Mouse (Mus musculus) bone marrow, adult 2 months (tissue): ENCODE measurements at regions not wholly inside any gene's neighbourhood (a gene's known extent, or its start where the extent isn't known, plus 50 kb on each side); places are given as distances from the start of the nearest gene placed in this dataset.

Experiments used
- CTCF ChIP-seq: fragments of 200-500 bp; IDR thresholded peaks from 2 replicates; pipeline ENCODE4 v1.5.1; 2011; ENCODE audit warnings: low read length, control low read depth; ENCODE audit not compliant: control insufficient read depth, insufficient read depth
- POLR2A ChIP-seq: fragments of 200-500 bp; IDR thresholded peaks from 2 replicates; pipeline ENCODE4 v1.6.1; 2011; ENCODE audit warnings: low read depth, mild to moderate bottlenecking, control low read depth, low read length, borderline replicate concordance; ENCODE audit not compliant: control insufficient read depth

- no peak for TF ChIP-seq CTCF
- TF ChIP-seq POLR2A: no peak
Measured at GRCm38 (mm10) chr4:33585821-33586220, 275.7 kb downstream of the Rngtt start.
